Mouse (Mus musculus) mouse embryonic stem cell (cell line): Measurements from ENCODE around the gene Fancc.

Experiments used
- in situ Hi-C, 2 experiments: fragments of 300-500 bp; cut with MboI; formaldehyde crosslinking; loops; 1 replicate in 1 of 2; 3 replicates in 1 of 2; pipeline ENCODE4 v1.14.3; 2019 to 2020; ENCODE audit warnings: low sequenced_read_pairs in 2 of 2, low pct_unique_long_range_greater_than_20kb in 1 of 2, mixed read lengths in 1 of 2; ENCODE audit not compliant: unreplicated experiment in 1 of 2

Fancc gene

DNA sequence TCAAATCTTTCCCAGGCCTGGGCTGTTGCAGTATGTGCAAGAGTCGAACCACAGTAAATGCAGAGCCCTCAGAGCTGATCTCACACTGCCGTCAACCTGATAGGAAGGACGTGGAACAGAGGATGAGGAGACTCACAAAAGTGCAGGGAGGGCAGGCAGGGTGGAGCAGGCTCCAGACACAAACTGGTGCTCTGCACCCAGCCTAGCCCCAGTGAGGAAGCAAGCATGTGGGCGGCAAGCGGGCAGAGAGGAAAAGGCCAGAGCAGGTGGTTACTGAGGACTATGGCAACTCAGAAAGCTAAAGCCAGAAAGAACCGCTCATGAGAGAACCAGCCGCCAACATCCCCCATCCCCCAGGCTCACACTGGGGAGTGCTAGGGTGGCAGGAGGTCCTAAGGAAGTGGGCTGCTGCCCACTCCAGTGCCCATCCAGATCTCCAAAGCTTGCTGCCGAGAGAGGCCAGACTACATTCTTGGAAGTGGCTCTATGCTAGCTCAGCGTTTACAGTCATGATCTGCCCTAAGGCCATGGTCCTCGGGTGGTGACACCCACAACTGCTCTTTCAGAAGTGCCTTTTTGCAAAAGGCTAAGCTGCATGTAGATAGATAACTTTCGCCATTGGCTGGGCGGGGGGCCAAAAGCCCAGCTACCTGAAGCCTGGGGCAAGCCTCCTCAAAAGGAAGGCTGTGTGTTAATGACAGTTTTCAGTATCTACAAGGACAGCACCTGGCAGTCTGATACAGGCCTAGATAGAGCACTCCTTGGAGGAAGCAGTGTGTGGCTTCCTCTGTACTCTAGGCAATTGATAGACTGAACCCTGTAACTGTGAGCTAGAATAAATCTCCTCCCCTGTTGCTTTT is 183.1 kb downstream of the Fancc start:
- in situ Hi-C loops = no loop called here

DNA sequence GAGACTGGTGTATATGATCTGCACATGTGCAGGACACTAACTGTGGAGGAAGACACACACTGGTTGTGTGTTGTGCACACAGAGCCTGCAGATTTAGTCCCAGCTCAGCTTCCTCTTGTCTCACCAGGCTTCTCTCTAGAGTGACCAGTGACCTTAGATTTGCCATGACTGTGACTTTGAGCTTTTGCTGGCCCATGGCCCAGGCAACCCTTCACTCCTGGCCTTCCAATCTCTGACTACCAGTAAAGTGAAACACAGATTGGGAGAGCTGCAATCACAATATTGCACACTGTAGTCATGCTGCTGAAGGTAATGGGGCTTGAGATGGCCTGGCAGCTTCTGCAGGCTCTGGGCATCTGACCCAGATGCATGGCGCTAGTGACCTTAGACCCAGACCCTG is 183.8 kb downstream of the Fancc start:
- in situ Hi-C loops = no loop called here

DNA sequence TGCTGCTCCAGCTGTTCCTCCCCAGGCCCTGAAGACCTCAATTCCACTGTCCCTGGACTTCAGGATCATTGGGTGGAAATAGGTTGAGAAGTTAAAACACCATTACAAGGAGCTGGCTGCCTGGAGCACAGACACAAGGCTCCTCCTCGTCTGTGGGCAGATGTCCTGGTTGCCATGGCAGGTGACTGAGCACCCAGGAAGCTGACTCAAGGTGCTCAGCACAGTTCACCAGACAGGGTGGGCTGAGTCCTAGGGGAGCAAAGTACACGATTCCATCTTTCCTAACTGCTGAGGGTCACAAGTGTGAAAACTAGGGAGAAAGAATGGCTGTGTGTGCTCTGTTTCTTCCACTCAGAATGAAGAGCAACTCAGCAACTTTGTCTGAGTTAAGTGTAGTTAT is 185.9 kb downstream of the Fancc start:
- in situ Hi-C loops = no loop called here

DNA sequence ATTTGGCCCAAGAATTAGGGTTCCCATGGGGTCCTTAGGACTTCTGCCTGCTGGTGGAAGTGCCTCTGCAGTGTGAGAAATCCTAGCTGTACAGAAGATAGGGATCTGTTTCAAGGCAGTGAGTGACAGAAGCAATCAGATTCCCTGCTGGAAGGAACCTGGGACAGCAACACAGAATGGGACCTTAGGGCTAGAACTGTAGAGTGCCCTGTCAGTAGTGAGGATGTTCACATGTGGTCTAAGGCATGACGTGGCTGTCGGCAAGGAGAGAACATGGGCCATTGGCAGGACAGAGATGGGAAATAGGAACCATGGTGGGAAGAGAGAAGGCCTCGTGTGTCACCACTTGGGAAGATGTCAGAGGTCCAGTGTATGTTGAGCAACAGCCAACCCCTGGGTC is 187.5 kb downstream of the Fancc start:
- in situ Hi-C loops = no loop called here

DNA sequence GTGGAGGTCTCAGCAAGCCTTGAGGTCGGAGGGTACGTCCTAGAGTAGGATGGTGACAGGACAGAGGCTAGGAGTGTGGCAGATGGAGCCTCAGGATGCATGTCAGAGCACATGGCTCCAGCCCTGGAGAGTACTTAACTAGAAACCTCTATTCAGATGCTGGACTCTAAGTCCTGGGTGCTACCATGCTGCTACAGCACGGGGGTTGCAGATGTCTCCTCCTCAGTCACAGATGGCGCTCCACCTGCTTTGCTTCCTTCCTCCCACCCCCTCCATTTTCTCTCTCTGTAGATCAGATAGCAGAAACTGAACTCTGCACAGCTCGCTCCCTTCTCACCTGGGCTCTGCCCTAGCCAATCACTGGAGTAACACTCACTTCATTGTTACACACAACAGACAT is 190.3 kb downstream of the Fancc start:
- in situ Hi-C loops = no loop called here

DNA sequence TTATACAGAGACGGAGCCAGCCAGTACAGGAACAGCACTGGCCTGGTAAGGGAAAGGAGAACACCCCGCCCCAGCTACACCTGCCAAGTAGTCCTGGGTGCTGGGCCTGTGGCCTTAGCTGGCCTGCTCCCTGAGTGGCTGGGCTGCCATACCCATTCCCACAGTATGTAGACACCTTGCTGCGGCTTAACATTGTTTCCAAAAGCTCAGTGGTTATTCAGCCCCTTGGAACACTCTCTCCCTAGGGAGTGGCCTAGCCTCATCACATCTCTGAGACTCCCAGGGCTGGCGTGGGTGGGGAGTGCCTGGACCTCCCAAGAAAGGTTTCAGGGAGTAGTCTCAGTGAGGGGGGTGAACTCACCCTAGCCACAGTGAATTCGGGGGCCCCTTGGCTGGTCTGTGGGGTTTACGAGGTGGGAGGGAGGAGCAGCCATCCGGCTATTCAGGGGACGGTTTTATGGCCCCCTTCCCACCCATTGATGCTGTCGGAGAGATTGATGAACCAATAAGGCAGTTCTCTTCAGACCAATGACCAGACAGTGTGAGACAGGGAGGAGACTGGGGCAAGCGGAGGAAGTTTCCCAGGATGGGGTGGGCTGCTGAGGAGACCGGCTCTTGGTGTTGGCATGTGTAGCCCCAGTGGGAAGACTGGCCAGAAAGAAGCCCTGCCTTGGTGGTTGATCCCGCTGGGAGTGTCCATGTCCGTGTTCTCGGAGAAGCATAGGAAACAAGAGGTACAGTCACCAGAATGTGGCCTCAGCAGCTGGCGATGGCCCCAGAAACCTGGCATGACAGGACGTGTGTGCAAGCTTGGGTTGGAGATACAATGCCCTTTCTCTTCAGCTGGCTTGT is 191.7 kb downstream of the Fancc start:
- in situ Hi-C loops = no loop called here

DNA sequence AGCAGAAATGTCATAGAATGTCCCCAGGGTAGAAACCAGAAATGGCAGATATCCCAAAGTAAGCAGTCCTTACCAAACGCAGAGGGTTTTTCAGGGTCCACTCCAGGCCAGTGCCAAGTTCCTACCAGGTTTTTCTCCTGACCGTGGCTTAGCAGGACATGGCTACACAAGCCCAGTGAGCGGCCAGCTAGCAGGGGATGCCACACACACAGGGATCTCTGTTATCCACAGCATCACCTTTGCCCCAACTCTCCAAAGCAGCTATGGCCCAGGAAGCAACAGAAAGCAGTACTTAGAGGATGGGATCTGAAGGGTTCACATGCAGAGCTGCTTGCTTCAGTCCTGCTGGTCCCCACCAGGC is 192.3 kb downstream of the Fancc start:
- in situ Hi-C loops = no loop called here

DNA sequence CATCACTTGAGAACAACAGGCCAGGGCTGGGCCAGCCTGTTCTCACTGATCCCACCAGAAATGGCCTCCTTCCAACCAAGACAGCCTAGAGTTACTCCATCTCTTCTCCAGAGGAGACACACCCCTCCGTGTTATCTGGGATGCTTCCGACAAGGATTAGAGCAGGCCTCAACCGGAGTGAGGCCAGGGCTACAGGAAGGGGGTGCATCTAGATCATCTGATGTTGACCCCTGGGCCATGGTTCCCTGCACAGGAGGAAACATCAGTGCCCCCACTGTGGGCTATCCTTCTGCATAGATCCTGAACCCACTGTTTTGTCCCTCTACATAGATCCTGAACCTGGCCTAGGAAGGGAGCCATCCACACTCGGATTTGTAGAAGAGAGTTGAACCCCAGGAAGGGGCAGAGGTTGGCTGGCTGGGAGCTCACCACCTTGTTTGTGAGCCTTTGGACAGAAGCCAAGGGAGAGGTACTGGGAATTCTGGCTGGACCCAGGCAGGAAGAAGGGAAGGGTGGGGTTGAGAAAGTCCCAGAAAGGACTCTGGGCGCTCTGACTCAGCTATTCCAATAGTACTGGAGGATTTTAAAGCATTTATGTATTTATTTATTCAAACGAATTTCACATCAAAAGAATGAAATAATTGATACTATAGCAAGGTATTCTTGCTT is 192.8 kb downstream of the Fancc start:
- in situ Hi-C loops = no loop called here

DNA sequence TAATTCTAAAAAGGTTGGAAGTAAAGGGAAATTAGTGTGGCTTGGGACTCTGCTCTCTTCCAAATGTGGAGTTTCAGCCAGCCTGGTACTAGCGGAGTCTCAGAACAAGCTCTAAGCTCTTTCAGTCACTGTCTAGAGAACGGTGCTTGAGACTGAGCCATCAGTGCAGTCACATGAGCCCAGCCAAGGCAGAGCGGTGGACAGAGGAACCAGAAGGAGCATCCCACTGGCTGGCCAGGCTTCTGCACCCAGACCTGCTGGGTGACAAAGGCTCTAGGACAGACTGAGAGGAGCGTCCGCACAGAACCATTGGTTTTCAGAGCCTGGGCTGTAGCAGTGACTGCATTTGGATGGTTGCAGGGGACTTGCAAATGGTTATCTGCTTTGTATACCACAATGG is 194.7 kb downstream of the Fancc start:
- in situ Hi-C loops = no loop called here

DNA sequence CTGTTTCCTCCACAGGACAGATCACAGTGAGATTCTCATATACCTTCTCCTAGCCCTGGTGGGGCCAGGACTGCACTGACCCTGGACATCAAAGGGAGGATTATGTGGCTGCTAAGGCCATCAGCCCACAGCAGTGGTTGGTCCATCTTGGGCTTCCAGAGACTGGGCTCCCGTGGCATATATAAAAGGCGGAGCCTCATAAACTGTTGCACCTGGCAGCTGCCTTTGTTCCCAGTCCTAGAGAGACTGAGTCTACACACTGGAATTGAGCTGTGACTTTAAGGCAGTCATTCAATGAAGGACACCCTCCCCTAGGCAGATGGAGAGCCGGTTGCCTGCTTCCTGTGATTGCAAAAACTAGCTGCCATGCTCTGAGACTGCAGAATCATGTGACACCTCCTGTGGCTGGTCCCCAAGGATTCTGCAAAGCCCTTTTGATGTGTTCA is 195.3 kb downstream of the Fancc start:
- in situ Hi-C loops = no loop called here

DNA sequence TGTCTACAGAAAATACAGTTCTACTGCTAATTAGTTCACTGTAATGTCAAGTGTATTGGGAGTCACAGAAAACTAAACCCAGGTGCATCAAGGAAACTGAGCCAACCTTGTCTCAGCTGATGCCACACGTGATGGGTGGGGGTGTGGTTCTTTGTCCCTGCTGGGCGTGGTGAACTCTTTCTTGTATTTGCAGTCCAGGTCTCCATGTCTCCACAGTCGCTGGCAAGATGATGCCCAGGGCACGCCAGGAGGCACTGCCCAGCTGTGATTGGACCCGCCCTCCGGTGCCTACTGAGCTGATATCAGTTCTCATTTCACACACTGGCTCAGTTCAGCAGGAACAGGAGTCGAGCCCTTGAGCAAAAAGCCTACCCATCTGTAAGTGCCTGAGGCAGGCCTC is 196.1 kb downstream of the Fancc start:
- in situ Hi-C loops = no loop called here

DNA sequence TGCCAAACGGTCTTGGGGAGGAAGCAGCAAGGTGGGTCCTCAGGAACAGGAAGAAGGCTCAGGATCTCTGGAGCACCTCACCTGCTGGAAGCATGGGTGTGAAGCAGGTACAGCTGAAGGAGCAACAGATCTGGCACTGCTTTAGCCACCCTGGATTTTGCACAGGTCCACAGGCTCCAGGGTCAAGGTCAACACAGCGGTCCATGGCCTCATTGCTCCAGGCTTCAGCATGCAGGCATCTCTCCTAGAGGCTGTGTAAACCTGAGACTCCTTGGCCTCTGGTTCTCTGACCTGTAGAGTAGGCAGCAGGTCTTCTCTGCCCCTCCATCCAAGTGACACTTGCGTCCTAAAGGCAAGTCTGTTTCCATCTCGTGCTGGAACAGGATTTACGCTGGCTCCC is 198.1 kb downstream of the Fancc start:
- in situ Hi-C loops = no loop called here

DNA sequence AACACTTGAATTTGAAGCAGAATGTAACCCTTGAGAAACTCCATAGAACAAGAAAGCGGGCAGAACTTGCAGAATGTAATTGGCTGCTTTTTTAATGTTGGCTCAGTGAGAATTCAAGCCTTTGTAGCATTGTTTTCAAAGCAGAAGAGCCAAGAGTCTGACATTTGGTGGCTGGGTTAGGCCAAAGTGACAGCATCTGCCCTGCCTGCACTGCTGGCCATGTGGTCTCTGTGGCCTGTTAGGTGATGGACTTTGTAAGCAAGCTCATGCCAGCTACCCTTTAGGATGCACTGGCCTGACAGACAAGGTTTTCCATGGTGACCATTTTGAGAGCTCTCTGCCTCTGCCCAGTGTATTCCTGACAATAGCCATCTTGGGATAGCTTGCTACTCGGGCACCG is 199.1 kb downstream of the Fancc start:
- in situ Hi-C loops = no loop called here

DNA sequence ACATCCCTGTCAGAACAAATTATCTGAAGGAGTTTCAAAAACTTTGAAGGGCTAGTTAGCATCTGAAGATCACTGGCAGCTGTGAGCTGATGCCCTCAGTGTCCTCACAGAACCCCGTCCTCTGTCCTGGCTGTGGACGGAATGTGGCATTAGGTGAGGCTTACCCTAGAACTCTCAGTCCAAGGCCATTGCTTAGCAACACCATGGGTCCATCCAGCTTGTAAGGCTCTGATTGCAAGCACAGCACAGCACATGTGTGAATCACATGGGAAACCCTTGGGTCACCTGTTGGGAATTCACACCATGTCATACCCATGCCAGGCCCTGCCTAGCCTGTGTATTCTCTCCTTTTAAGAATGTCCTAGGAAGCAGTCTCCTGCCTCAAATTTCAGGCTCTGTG is 200.1 kb downstream of the Fancc start:
- in situ Hi-C loops = no loop called here

DNA sequence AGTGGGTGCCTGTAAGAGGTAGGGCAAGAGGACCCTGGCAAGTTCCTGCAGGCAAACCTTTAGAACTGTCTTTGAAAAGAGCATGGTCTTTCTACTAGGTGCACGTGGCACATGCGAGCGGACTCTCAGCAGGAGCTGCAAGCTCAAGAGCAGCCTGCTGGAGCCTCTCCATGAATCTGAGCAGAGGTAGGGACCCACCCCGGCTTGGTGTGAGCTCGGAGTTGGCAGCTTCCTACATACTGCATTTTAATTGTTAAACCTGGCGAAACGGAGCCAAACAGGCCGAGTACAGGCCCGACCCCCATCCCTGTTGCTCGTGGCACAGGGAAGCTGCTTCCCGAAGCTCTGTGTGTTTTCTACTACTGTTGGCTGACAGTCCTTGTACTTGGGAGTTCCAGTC is 200.8 kb downstream of the Fancc start:
- in situ Hi-C loops = no loop called here

DNA sequence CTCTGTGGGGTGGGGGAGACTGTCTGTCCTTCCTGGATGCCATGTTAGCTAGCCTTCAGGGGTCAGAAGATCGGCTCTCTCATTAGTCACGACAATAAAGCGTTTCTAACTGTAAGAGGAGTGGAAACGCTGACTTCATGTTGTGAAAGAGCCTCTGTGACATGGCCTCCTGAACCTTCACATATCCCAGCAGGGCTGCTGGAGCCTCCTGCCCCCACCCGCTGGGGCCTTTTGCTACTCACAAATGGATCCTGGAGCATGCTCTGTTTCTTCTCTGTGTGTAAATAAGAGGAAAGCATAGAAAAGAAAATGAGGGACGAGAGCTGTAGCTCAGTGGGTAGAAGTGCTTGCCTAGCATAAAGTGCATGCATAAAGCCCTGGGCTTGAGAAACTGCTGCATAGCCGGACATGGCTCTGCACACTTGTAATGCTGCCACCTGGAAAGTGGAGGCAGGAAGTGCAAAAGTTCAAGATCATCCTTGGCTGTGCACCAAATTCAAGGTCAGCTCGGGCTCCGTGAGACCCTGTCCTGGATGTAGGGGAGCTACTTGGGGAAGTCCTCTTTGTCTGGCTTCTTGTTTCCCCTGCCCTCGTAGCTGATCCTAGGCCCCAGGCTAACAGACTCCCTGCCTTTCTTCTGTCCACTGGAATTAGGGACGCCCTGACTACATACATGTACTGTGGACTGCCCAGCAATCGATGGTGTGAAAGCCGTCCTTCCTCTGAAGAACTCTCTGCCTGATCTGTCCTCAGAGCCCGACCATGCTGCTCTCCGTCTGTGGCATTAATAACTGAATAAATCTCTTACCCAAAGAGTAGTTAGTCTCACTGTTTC is 202.5 kb downstream of the Fancc start:
- in situ Hi-C loops = no loop called here

DNA sequence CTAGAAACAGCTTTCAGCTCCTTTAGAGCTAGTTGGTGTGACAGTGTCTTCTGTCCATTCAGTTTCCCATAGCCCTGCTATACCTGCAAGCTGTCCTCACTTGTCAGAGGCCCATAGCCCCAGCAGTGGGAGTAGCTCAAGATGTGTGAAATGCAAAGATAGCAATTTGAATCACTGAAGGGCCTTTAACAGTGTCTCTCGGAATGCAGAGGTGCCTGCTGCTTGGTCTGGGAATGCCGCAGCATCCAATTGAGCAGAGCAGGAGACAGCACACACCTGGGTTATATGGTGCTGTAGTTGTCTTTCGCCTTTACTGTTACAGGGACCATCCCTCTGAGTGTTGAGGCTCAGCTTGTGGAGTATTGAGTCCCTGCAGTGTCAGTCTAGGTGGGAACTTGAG is 203.4 kb downstream of the Fancc start:
- in situ Hi-C loops = no loop called here

DNA sequence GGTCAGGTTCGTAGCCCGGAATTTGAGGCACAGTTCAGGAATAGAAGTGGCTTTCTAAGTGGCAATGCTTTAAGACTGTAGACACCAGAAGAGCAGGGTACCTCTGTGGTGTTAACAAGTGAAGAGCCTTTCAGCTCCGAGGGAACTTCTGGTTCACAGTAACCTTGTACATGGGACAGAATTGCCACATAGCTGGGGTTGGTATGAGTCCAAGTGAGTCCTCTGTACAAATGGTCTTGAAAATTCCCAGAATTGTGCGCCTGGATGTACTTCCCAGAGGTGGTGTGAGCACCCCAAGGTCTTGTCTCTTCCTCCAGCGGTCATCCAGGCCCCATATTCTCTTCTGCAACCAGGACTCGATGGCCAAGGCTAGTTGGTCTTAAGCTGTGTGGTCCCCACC is 206.1 kb downstream of the Fancc start:
- in situ Hi-C loops = no loop called here

DNA sequence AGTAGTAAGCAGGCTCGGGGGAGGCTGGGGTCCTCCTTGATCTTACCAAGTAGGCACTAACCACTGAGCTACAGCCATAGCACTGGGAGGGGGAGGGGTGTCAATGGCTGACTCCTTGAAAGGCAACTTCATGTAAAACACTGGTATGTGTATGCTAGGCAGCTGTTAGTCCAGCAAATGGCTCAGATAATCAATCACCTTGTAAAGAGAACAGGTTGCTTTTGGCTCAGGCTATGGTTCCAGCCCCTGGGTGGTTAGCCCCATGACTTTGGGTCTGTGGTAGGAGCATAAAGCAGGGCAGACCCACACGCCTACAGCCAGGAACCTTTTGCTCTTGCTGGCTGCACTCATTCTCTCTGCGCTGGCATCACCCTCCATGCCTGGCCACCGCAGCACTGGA is 207.0 kb downstream of the Fancc start:
- in situ Hi-C loops = no loop called here
